Mouse (Mus musculus) gastrocnemius, adult 18-20 months (tissue): ENCODE measurements around the gene Ttbk2. TPM values are rescaled to one million over a fixed set of nuclear protein-coding genes. Genes with fewer than 3 reads are reported as not detected.
A peak's percentile ranks its signal among the peaks of the same experiment; 100 is the strongest.

ENCODE experiments used
- DNase-seq: peaks from one replicate; pipeline ENCODE4 v3.0.0; 2021; ENCODE audit warnings: low spot score
- total RNA-seq, 2 experiments: library from RNA; stranded (reverse); gene quantifications; 2 replicates each; pipeline ENCODE4 v1.2.3; 2021

The Ttbk2 gene
- total RNA-seq, 2 experiments from 2014 or later, result 9.3 to 10.1 TPM

- no peak for DNase-seq
Observed at GRCm38 (mm10) chr2:120748041-120748440, 102.4 kb downstream of the Ttbk2 start.

- DNase-seq, result no peak
Observed at GRCm38 (mm10) chr2:120745496-120745895, 104.9 kb downstream of the Ttbk2 start.

GRCm38 (mm10) chr2:120731877-120732530 lies 118.4 kb downstream of the Ttbk2 start:
- no peak for DNase-seq

GRCm38 (mm10) chr2:120731167-120731862 lies 119.1 kb downstream of the Ttbk2 start:
- DNase-seq, result peak; percentile 92

- no peak for DNase-seq
Observed at GRCm38 (mm10) chr2:120730639-120731166, 119.7 kb downstream of the Ttbk2 start.

- DNase-seq, result no peak
Observed at GRCm38 (mm10) chr2:120729775-120730585, 120.4 kb downstream of the Ttbk2 start.

- DNase-seq, result no peak
Observed at GRCm38 (mm10) chr2:120724176-120724575, 126.2 kb downstream of the Ttbk2 start.

GRCm38 (mm10) chr2:120723621-120724020 lies 126.8 kb downstream of the Ttbk2 start:
- DNase-seq, result no peak

- no peak for DNase-seq
Observed at GRCm38 (mm10) chr2:120722491-120722890, 127.9 kb downstream of the Ttbk2 start.

- DNase-seq, result no peak
Observed at GRCm38 (mm10) chr2:120721911-120722310, 128.5 kb downstream of the Ttbk2 start.

GRCm38 (mm10) chr2:120720821-120721220 lies 129.6 kb downstream of the Ttbk2 start:
- no peak for DNase-seq

GRCm38 (mm10) chr2:120718496-120718895 lies 131.9 kb downstream of the Ttbk2 start:
- DNase-seq, result no peak

GRCm38 (mm10) chr2:120713441-120713840 lies 137.0 kb downstream of the Ttbk2 start:
- no peak for DNase-seq

- DNase-seq, result no peak
Observed at GRCm38 (mm10) chr2:120710948-120711347, 139.5 kb downstream of the Ttbk2 start.

GRCm38 (mm10) chr2:120710154-120710553 lies 140.2 kb downstream of the Ttbk2 start:
- no peak for DNase-seq

GRCm38 (mm10) chr2:120707041-120707440 lies 143.4 kb downstream of the Ttbk2 start:
- DNase-seq, result no peak

- no peak for DNase-seq
Observed at GRCm38 (mm10) chr2:120702675-120703074, 147.7 kb downstream of the Ttbk2 start.

- no peak for DNase-seq
Observed at GRCm38 (mm10) chr2:120700379-120700885, 150.0 kb downstream of the Ttbk2 start.

GRCm38 (mm10) chr2:120697767-120698166 lies 152.6 kb downstream of the Ttbk2 start:
- no peak for DNase-seq
